In genomic region chr6:39346991-39347501, GRCm38 (mm10) we compare ENCODE assay signal across 12 mouse cellular contexts. TPM values are rescaled to one million over a fixed set of nuclear protein-coding genes. Genes with fewer than 3 reads are reported as not detected.
A peak's percentile ranks its signal among the peaks of the same experiment; 100 is the strongest.
DNase-seq lines count a peak whose midpoint lies in the region; ATAC-seq and TF ChIP-seq lines count a peak whose summit lies in the region.
"Had no signal": no experiment of that assay in that cellular context is flagged by ENCODE, and none has a peak within 500 bp of the region (broad histone marks: within the 10 kb centered on the region; RNA-seq: fewer than 3 reads in every experiment).

No protein-coding gene starts in this region.

- H3K4me1 ChIP-seq in hindbrain, embryonic 11.5 days (replicated peaks; ENCODE audit: control insufficient read depth, insufficient read depth, low read length), result peaks cover 21% of the 10 kb centered on the region
- peaks cover 13% of the 10 kb centered on the region for H3K4me1 ChIP-seq in midbrain, embryonic 16.5 days (ENCODE audit: control insufficient read depth, insufficient read depth, low read length)

- H3K9me3 ChIP-seq in hindbrain, embryonic 11.5 days (ENCODE audit: control insufficient read depth, low read length), result no peaks in the 10 kb centered on the region
- H3K9me3 ChIP-seq in midbrain, embryonic 16.5 days (replicated peaks; ENCODE audit: control insufficient read depth, low read length, poor library complexity, severe bottlenecking), result no peaks in the 10 kb centered on the region
- H3K9me3 ChIP-seq: megakaryocyte, embryonic 14.5 days had no signal

- TF ChIP-seq CTCF in layer of hippocampus, adult 2 months (conservative IDR thresholded peaks at IDR 0.05), result no peak

- H3K36me3 ChIP-seq in hindbrain, embryonic 11.5 days (ENCODE audit: control insufficient read depth, insufficient read depth, low read length), result 0 out of 2 replicates have a peak, but pooled peaks cover 2% of the 10 kb centered on the region
- peaks cover 9% of the 10 kb centered on the region for H3K36me3 ChIP-seq in midbrain, embryonic 16.5 days (ENCODE audit: control insufficient read depth, insufficient read depth, low read length)

- no peak for DNase-seq in layer of hippocampus, adult 2 months (ENCODE audit: low spot score in 2 of 2)
- no peak for DNase-seq in layer of hippocampus, adult 18-20 months (ENCODE audit: low spot score in 2 of 2)
- DNase-seq in embryo, embryonic 10 days (ENCODE audit: low spot score), result peak; percentile 78
- DNase-seq in hindbrain, embryonic 11.5 days (ENCODE audit: low spot score), result peak; percentile 72
- no peak for DNase-seq in MN1 (ENCODE audit: low spot score)
- DNase-seq in kidney, postnatal 14 days, result no peak
- no peak for DNase-seq in left cerebral cortex, postnatal 25 days (ENCODE audit: low spot score in 2 of 2)
- DNase-seq: adrenal gland, postnatal 10 days; cerebellum, postnatal 36 days; left cerebral cortex, postnatal 4 days had no signal

- 16% methylated on average over 15 of the region's 15 CpGs for WGBS in hindbrain, embryonic 11.5 days
- 12% methylated on average over 15 of the region's 15 CpGs for WGBS in midbrain, embryonic 16.5 days

- intact Hi-C loops in left cerebral cortex, postnatal 25 days (cut with DNase I), result no loop called here

- H3K27me3 ChIP-seq in hindbrain, embryonic 11.5 days (ENCODE audit: control insufficient read depth, insufficient read depth, low read length), result no peaks in the 10 kb centered on the region
- H3K27me3 ChIP-seq in midbrain, embryonic 16.5 days (ENCODE audit: control insufficient read depth, insufficient read depth, low read depth, low read length), result no peaks in the 10 kb centered on the region

- H3K9ac ChIP-seq in hindbrain, embryonic 11.5 days (ENCODE audit: low read depth, low read length), result 0 out of 2 replicates have a peak overlapping the region, but pooled peaks have one; percentile 29
- H3K9ac ChIP-seq in midbrain, embryonic 16.5 days (ENCODE audit: low read depth, low read length), result no peak overlapping the region

- H3K4me2 ChIP-seq in hindbrain, embryonic 11.5 days (replicated peaks; ENCODE audit: low read depth, low read length), result 0 out of 2 replicates have a peak overlapping the region, but pooled peaks have one; percentile 5
- no peak overlapping the region for H3K4me2 ChIP-seq in midbrain, embryonic 16.5 days (ENCODE audit: low read length)

- H3K27ac ChIP-seq in layer of hippocampus, adult 2 months, result peak overlapping the region; percentile 70
- peak overlapping the region; percentile 91 for H3K27ac ChIP-seq in hindbrain, embryonic 11.5 days (ENCODE audit: low read depth, low read length)
- H3K27ac ChIP-seq in midbrain, embryonic 16.5 days (ENCODE audit: low read length), result peak overlapping the region; percentile 40; the same call in 1 of the 2 replicates

- ATAC-seq in hindbrain, embryonic 11.5 days (ENCODE audit: low FRiP score), result peak; percentile 59
- ATAC-seq in midbrain, embryonic 16.5 days, result no peak

- no peak overlapping the region for H3K4me3 ChIP-seq in layer of hippocampus, adult 2 months
- no peak overlapping the region for H3K4me3 ChIP-seq in hindbrain, embryonic 11.5 days (ENCODE audit: low read depth, low read length)
- H3K4me3 ChIP-seq in midbrain, embryonic 16.5 days (ENCODE audit: low read depth, low read length), result no peak overlapping the region
- H3K4me3 ChIP-seq: megakaryocyte, embryonic 14.5 days had no signal

RNA-seq across cellular contexts. Expression of gene Slc37a3, which starts 30.4 kb away (rescaled TPM):
- total RNA-seq in layer of hippocampus, adult 2 months (2021), result 10 to 100 TPM; 67.6 to 75.5 TPM
- total RNA-seq in layer of hippocampus, adult 18-20 months (2021), result 10 to 100 TPM; 66.2 to 75.6 TPM
- polyA plus RNA-seq in hindbrain, embryonic 11.5 days (2014; fragmentation: Nextera tagmentation; extraction: Ambion mirVana), result 47.0 and 50.3 TPM in 2 replicates
- 64.9 and 67.9 TPM in 2 replicates for polyA plus RNA-seq in midbrain, embryonic 16.5 days (2015; fragmentation: Nextera tagmentation; extraction: Ambion mirVana)
- 10 to 100 TPM; 72.2 to 75.5 TPM for total RNA-seq in left cerebral cortex, postnatal 25 days (2021)

RNA-seq across cellular contexts. Expression of gene Rab19, which starts 33.9 kb away (rescaled TPM):
- not detected for total RNA-seq in layer of hippocampus, adult 2 months (2021)
- not detected for total RNA-seq in layer of hippocampus, adult 18-20 months (2021)
- polyA plus RNA-seq in hindbrain, embryonic 11.5 days (2014; fragmentation: Nextera tagmentation; extraction: Ambion mirVana), result 0.39 and 0.74 TPM in 2 replicates
- polyA plus RNA-seq in midbrain, embryonic 16.5 days (2015; fragmentation: Nextera tagmentation; extraction: Ambion mirVana), result 0.35 TPM in 1 of 2 replicates, not detected in the other
- total RNA-seq in left cerebral cortex, postnatal 25 days (2021), result not detected
- total RNA-seq: left cerebral cortex, postnatal 4 days had no signal

Comparison
In these comparisons a context has a peak if more than half of its experiments do, and no peak if none do; other contexts are left out.
1. DNase-seq: peak in embryo, embryonic 10 days (single experiment) and hindbrain, embryonic 11.5 days (single experiment); none in layer of hippocampus, adult 2 months (0 of 2), layer of hippocampus, adult 18-20 months (0 of 2), MN1 (single experiment), kidney, postnatal 14 days (single experiment) and left cerebral cortex, postnatal 25 days (0 of 2).
2. H3K27ac ChIP-seq: peak in every context shown above with its lines; median percentile 91 in hindbrain, embryonic 11.5 days; 70 in layer of hippocampus, adult 2 months; 40 in midbrain, embryonic 16.5 days.